Mouse (Mus musculus): ENCODE measurements around the gene Cfap61.

Cfap61 gene

GRCm38 (mm10) chr2:146257037-146257436 lies 322.5 kb downstream of the Cfap61 start:
- DNase-seq (ENCODE audit: low read depth, low spot score), result peak; percentile 79

GRCm38 (mm10) chr2:146257609-146258008 lies 323.0 kb downstream of the Cfap61 start:
- no peak for DNase-seq (ENCODE audit: low read depth, low spot score)

GRCm38 (mm10) chr2:146258736-146259469 lies 324.3 kb downstream of the Cfap61 start:
- peak; percentile 88 for DNase-seq (ENCODE audit: low read depth, low spot score)

GRCm38 (mm10) chr2:146259787-146260560 lies 325.4 kb downstream of the Cfap61 start:
- DNase-seq (ENCODE audit: low read depth, low spot score), result no peak

- no peak for DNase-seq (ENCODE audit: low read depth, low spot score)
These were observed 326.6 kb downstream of the Cfap61 start for GRCm38 (mm10) chr2:146261146-146261545.

- no peak for DNase-seq (ENCODE audit: low read depth, low spot score)
These were observed 327.6 kb downstream of the Cfap61 start for GRCm38 (mm10) chr2:146262215-146262614.

- DNase-seq (ENCODE audit: low read depth, low spot score), result no peak
These were observed 328.4 kb downstream of the Cfap61 start for GRCm38 (mm10) chr2:146262966-146263365.
